Mouse (Mus musculus) effector memory CD4-positive, alpha-beta T cell, adult 5 months (primary cell): ENCODE results near the gene Evl. TPM values are rescaled to one million over a fixed set of nuclear protein-coding genes. Genes with fewer than 3 reads are reported as not detected.

Experiments used
- polyA plus RNA-seq: library from polyadenylated mRNA; unstranded; fragments of 100-300 nt; shearing (Covaris generic); gene quantifications from one replicate; pipeline ENCODE4 v1.2.1, GENCODE M21; 2017

Gene Evl
- 363 TPM for polyA plus RNA-seq

GRCm38 (mm10) chr12:108554120-108554841 is at the start of gene Evl:
Gene Evl, plus strand, starts transcription at chr12:108554720.

GRCm38 (mm10) chr12:108702185-108702584 is 147.7 kb downstream of the Evl start, which contains the start of gene Degs2:
Gene Degs2, minus strand, starts transcription at chr12:108702315.

Other genes starting within 250 kb of the Evl start
- gene Hhipl1, start 248.4 kb upstream of the Evl start, polyA plus RNA-seq, result not detected
- gene Cyp46a1, start 220.3 kb upstream of the Evl start, polyA plus RNA-seq, result 0.29 TPM
- gene Eml1, start 183.8 kb upstream of the Evl start, polyA plus RNA-seq, result 0.19 TPM
- gene Degs2, start 147.6 kb downstream of the Evl start, polyA plus RNA-seq, result 0.51 TPM
- gene Yy1, start 238.3 kb downstream of the Evl start, polyA plus RNA-seq, result 18.0 TPM